Mouse (Mus musculus): ENCODE results near the gene Ttll8.

Gene Ttll8

GRCm38 (mm10) chr15:88954368-88955072 lies at the start of gene Ttll8:
Ttll8 (minus strand) TSS chr15:88954418.
- DNase-seq (ENCODE audit: low spot score in 2 of 2) = no peak

- no peak for DNase-seq (ENCODE audit: low spot score in 2 of 2)
Observed at GRCm38 (mm10) chr15:89001245-89001644, 47.0 kb upstream of the Ttll8 start.

GRCm38 (mm10) chr15:89000367-89000766 lies 46.1 kb upstream of the Ttll8 start:
- no peak for DNase-seq (ENCODE audit: low spot score in 2 of 2)

GRCm38 (mm10) chr15:88999124-88999523 lies 44.9 kb upstream of the Ttll8 start:
- DNase-seq (ENCODE audit: low spot score in 2 of 2) = no peak

- DNase-seq (ENCODE audit: low spot score in 2 of 2) = no peak
Observed at GRCm38 (mm10) chr15:88998636-88999035, 44.4 kb upstream of the Ttll8 start.

GRCm38 (mm10) chr15:88989236-88989635 lies 35.0 kb upstream of the Ttll8 start:
- no peak for DNase-seq (ENCODE audit: low spot score in 2 of 2)

GRCm38 (mm10) chr15:88982534-88983079 lies 28.4 kb upstream of the Ttll8 start, which contains the start of gene Mov10l1:
Mov10l1 (plus strand) TSS chr15:88982909.
- DNase-seq (ENCODE audit: low spot score in 2 of 2) = no peak

- DNase-seq (ENCODE audit: low spot score in 2 of 2) = no peak
Observed at GRCm38 (mm10) chr15:88979138-88979446, 24.9 kb upstream of the Ttll8 start.

GRCm38 (mm10) chr15:88978281-88979137 lies 24.3 kb upstream of the Ttll8 start, which contains the start of gene Mlc1:
Mlc1 (minus strand) TSS chr15:88979007.
- no peak for DNase-seq (ENCODE audit: low spot score in 2 of 2)

- DNase-seq (ENCODE audit: low spot score in 2 of 2) = no peak
Observed at GRCm38 (mm10) chr15:88972300-88972699, 18.1 kb upstream of the Ttll8 start.

- DNase-seq (ENCODE audit: low spot score in 2 of 2) = no peak
Observed at GRCm38 (mm10) chr15:88964070-88964578, 9.9 kb upstream of the Ttll8 start.

GRCm38 (mm10) chr15:88957522-88957921 lies 3.3 kb upstream of the Ttll8 start:
- DNase-seq (ENCODE audit: low spot score in 2 of 2) = no peak

- DNase-seq (ENCODE audit: low spot score in 2 of 2) = no peak
Observed at GRCm38 (mm10) chr15:88955342-88955741, 1.1 kb upstream of the Ttll8 start.

- no peak for DNase-seq (ENCODE audit: low spot score in 2 of 2)
Observed at GRCm38 (mm10) chr15:88951246-88951645, 3.0 kb downstream of the Ttll8 start.

GRCm38 (mm10) chr15:88946851-88947250 lies 7.4 kb downstream of the Ttll8 start:
- DNase-seq (ENCODE audit: low spot score in 2 of 2) = no peak

GRCm38 (mm10) chr15:88943896-88944551 lies 10.2 kb downstream of the Ttll8 start:
- DNase-seq (ENCODE audit: low spot score in 2 of 2) = no peak

- no peak for DNase-seq (ENCODE audit: low spot score in 2 of 2)
Observed at GRCm38 (mm10) chr15:88942783-88943182, 11.4 kb downstream of the Ttll8 start.

GRCm38 (mm10) chr15:88937291-88937650 lies 16.9 kb downstream of the Ttll8 start:
- DNase-seq (ENCODE audit: low spot score in 2 of 2) = no peak

GRCm38 (mm10) chr15:88936619-88937290 lies 17.5 kb downstream of the Ttll8 start:
- DNase-seq (ENCODE audit: low spot score in 2 of 2) = no peak

- no peak for DNase-seq (ENCODE audit: low spot score in 2 of 2)
Observed at GRCm38 (mm10) chr15:88934141-88934540, 20.1 kb downstream of the Ttll8 start.

GRCm38 (mm10) chr15:88932667-88933066 lies 21.6 kb downstream of the Ttll8 start:
- DNase-seq (ENCODE audit: low spot score in 2 of 2) = no peak

- no peak for DNase-seq (ENCODE audit: low spot score in 2 of 2)
Observed at GRCm38 (mm10) chr15:88921992-88922310, 32.3 kb downstream of the Ttll8 start.
